Mouse (Mus musculus) cerebellum, adult (tissue): Measurements from ENCODE around the gene S100a11.

ENCODE experiments used
- ATAC-seq: cut with Nextera tagmentation; 2 replicates; pipeline ENCODE4 v1.9.2; 2017; ENCODE audit warnings: mild to moderate bottlenecking, moderate library complexity, mixed read lengths; ENCODE audit not compliant: insufficient number of reproducible peaks, low FRiP score, low TSS enrichment

Gene S100a11

GRCm38 (mm10) chr3:93555878-93556254 is 35.6 kb downstream of the S100a11 start:
- 0 out of 2 replicates have a peak, but pooled peaks have one; percentile 16 for ATAC-seq

- no peak for ATAC-seq
These were observed 36.3 kb downstream of the S100a11 start for GRCm38 (mm10) chr3:93556599-93556998.

- ATAC-seq, result no peak
These were observed 37.2 kb downstream of the S100a11 start for GRCm38 (mm10) chr3:93557471-93557870.

- ATAC-seq, result no peak
These were observed 39.7 kb downstream of the S100a11 start for GRCm38 (mm10) chr3:93559961-93560360.

- no peak for ATAC-seq
These were observed 42.1 kb downstream of the S100a11 start for GRCm38 (mm10) chr3:93562372-93562771.

- ATAC-seq, result no peak
These were observed 42.9 kb downstream of the S100a11 start for GRCm38 (mm10) chr3:93563216-93563615.

- no peak for ATAC-seq
These were observed 46.6 kb downstream of the S100a11 start for GRCm38 (mm10) chr3:93566892-93567291.

- no peak for ATAC-seq
These were observed 47.4 kb downstream of the S100a11 start for GRCm38 (mm10) chr3:93567721-93568120.

- no peak for ATAC-seq
These were observed 48.2 kb downstream of the S100a11 start for GRCm38 (mm10) chr3:93568428-93569040.

GRCm38 (mm10) chr3:93569046-93569445 is 48.8 kb downstream of the S100a11 start:
- ATAC-seq, result no peak

- ATAC-seq, result no peak
These were observed 51.9 kb downstream of the S100a11 start for GRCm38 (mm10) chr3:93572058-93572791.
